Mouse (Mus musculus) neutrophil, adult 59 days (primary cell): ENCODE measurements around the gene 9130204L05Rik. TPM values are rescaled to one million over a fixed set of nuclear protein-coding genes. Genes with fewer than 3 reads are reported as not detected.

Experiments
- total RNA-seq, 2 experiments: library from RNA; stranded (reverse); gene quantifications; 1 replicate in 1 of 2; 2 replicates in 1 of 2; pipeline ENCODE4 v1.2.4; 2023

9130204L05Rik gene
- not detected for total RNA-seq

DNA sequence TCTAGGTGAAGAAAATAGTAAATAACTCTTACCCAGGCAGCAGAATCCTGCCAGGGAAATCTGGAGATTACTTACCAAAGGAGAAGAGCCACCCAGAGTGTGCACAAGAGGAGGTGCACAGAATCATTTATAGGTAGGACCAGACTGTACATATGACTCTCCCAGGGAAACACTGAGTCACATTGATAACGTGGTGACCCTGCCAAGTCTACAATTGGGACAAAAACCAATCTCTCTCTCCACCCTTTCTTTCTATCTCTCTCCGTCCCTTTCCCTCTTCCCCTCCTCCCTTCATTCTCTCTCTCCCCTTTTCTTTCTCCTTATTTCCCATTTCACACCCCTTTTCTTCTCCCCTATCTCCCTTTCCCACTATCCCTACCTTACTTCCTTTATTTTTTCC, at the start of gene 9130204L05Rik:
Gene 9130204L05Rik (minus strand): TSS at position 101 of the 400 bp plus-strand sequence.

